Comparison of ENCODE assay signal across 17 mouse cellular contexts in the genomic region with DNA sequence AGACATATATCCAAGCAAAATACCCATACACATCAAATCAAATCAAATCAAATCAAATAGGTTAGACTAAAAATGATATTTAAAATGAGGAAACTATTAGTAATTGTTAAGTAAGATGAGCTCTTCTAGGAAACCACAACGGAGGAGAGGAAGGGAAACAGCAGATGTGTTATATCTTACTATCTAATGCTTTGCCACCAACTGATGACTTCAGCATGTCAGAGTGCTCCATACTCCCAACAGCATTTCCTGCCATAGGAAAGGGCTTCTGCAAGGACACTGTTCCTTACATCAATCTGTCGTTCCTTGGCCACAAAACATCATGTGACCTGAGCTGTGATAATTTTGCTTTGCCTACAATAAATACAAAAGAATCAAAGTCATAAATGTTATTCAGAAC.
"Had no signal": no experiment of that assay in that cellular context is flagged by ENCODE, and none has a peak within 500 bp of the region (broad histone marks: within the 10 kb centered on the region; RNA-seq: fewer than 3 reads in every experiment).

No protein-coding gene starts in this region.

- H3K4me2 ChIP-seq: lung, embryonic 15.5 days; midbrain, embryonic 11.5 days; midbrain, embryonic 13.5 days; midbrain, embryonic 15.5 days; neural tube, embryonic 12.5 days had no signal

- H3K9me3 ChIP-seq: lung, embryonic 15.5 days; megakaryocyte, embryonic 14.5 days; midbrain, embryonic 13.5 days; midbrain, embryonic 15.5 days; neural tube, embryonic 12.5 days had no signal

- H3K36me3 ChIP-seq: lung, embryonic 15.5 days; midbrain, embryonic 13.5 days; midbrain, embryonic 15.5 days; neural tube, embryonic 12.5 days had no signal

- ATAC-seq: lung, postnatal 0 days; midbrain, embryonic 13.5 days; midbrain, embryonic 15.5 days had no signal

- H3K9ac ChIP-seq: lung, embryonic 15.5 days; midbrain, embryonic 13.5 days; midbrain, embryonic 15.5 days; neural tube, embryonic 12.5 days had no signal

- DNase-seq: lung, adult 18-20 months; lung, postnatal 4 days; retina, postnatal 1 day; right cerebral cortex, adult 18-20 months; right cerebral cortex, postnatal 25 days; right cerebral cortex, postnatal 4 days; spleen, adult 18-20 months; thymus, adult 18-20 months; thymus, postnatal 14 days; thymus, postnatal 36 days had no signal

- H3K4me3 ChIP-seq: lung, embryonic 15.5 days; megakaryocyte, embryonic 14.5 days; midbrain, embryonic 13.5 days; midbrain, embryonic 15.5 days; neural tube, embryonic 12.5 days had no signal

- H3K27ac ChIP-seq: lung, embryonic 15.5 days; midbrain, embryonic 13.5 days; midbrain, embryonic 15.5 days; neural tube, embryonic 12.5 days had no signal

- H3K4me1 ChIP-seq: midbrain, embryonic 13.5 days; midbrain, embryonic 15.5 days had no signal

- H3K27me3 ChIP-seq: lung, embryonic 15.5 days; megakaryocyte, embryonic 14.5 days; midbrain, embryonic 13.5 days; midbrain, embryonic 15.5 days; neural tube, embryonic 12.5 days had no signal
